Mouse (Mus musculus) embryonic fibroblast, embryonic 13.5 days (primary cell): ENCODE data around the gene Defb21.

Experiments used
- CTCF ChIP-seq: IDR thresholded peaks from 2 replicates; pipeline ENCODE4 v1.5.1; 2011; ENCODE audit warnings: mild to moderate bottlenecking, control low read depth, low read length, moderate library complexity, borderline replicate concordance; ENCODE audit not compliant: insufficient read depth
- POLR2A ChIP-seq: IDR thresholded peaks from 2 replicates; pipeline ENCODE4 v1.6.1; 2011; ENCODE audit warnings: low read depth, mild to moderate bottlenecking, control low read depth, low read length, moderate library complexity

- no peak for TF ChIP-seq POLR2A
- TF ChIP-seq CTCF, result no peak
These were observed 16.5 kb downstream of the Defb21 start for GRCm38 (mm10) chr2:152589021-152589420.
